Mouse (Mus musculus) testis, adult 2 months (tissue): ENCODE measurements around the gene Cldn34b2. TPM values are rescaled to one million over a fixed set of nuclear protein-coding genes. Genes with fewer than 3 reads are reported as not detected.
"Not testable (repeated sequence)": the region's sequence is repeated elsewhere in the genome, so short reads cannot be mapped to it uniquely, and the experiment has no call there.

ENCODE experiments used
- H3K27ac ChIP-seq: fragments of 200-500 bp; 2 replicates; pipeline ENCODE4 v1.5.1; 2012; ENCODE audit warnings: low read depth, low read length; ENCODE audit not compliant: control insufficient read depth, insufficient read depth
- H3K27me3 ChIP-seq: fragments of 200-500 bp; 2 replicates; pipeline ENCODE4 v1.6.1; 2012; ENCODE audit warnings: mild to moderate bottlenecking, low read length, moderate library complexity; ENCODE audit not compliant: control insufficient read depth, insufficient read depth
- H3K36me3 ChIP-seq: fragments of 200-500 bp; 2 replicates; pipeline ENCODE4 v1.6.1; 2012; ENCODE audit warnings: mild to moderate bottlenecking, low read length; ENCODE audit not compliant: control insufficient read depth, insufficient read depth
- H3K4me1 ChIP-seq: fragments of 200-500 bp; 2 replicates; pipeline ENCODE4 v1.6.1; 2012; ENCODE audit warnings: low read length; ENCODE audit not compliant: control insufficient read depth, insufficient read depth
- H3K4me3 ChIP-seq: fragments of 200-500 bp; 2 replicates; pipeline ENCODE4 v1.5.1; 2012; ENCODE audit warnings: low read depth, mild to moderate bottlenecking, low read length, moderate library complexity, mixed read lengths; ENCODE audit not compliant: control insufficient read depth
- CTCF ChIP-seq: fragments of 200-500 bp; IDR thresholded peaks from 2 replicates; pipeline ENCODE4 v1.5.1; 2012; ENCODE audit warnings: low read depth, mild to moderate bottlenecking, inconsistent platforms, low read length, moderate library complexity; ENCODE audit not compliant: control insufficient read depth, insufficient read depth, insufficient replicate concordance
- POLR2A ChIP-seq: fragments of 200-500 bp; IDR thresholded peaks from 2 replicates; pipeline ENCODE4 v1.6.1; 2012; ENCODE audit warnings: low read depth, mild to moderate bottlenecking, inconsistent platforms, low read length, moderate library complexity; ENCODE audit not compliant: control insufficient read depth
- polyA plus RNA-seq: library from polyadenylated mRNA; depleted of rRNA; stranded (reverse); fragments of >200 nt; gene quantifications from 2 replicates; pipeline ENCODE4 v1.2.3, GENCODE M21; 2012; rRNA removed

Cldn34b2 gene
- polyA plus RNA-seq, 1 experiment: 24.1 TPM

- H3K4me3 ChIP-seq: no peak overlapping the region
- no peak for TF ChIP-seq POLR2A
- TF ChIP-seq CTCF: no peak
- H3K27me3 ChIP-seq: no peaks in the 10 kb centered on the region
- H3K27ac ChIP-seq: no peak overlapping the region
- H3K4me1 ChIP-seq: no peaks in the 10 kb centered on the region
- no peaks in the 10 kb centered on the region for H3K36me3 ChIP-seq
Measured at GRCm38 (mm10) chrX:155166313-155166712, 38.1 kb upstream of the Cldn34b2 start.

GRCm38 (mm10) chrX:155163553-155163952, 35.3 kb upstream of the Cldn34b2 start:
- Histone ChIP-seq H3K27ac (no peak overlapping the region), H3K4me3 (no peak overlapping the region), H3K36me3 (no peaks in the 10 kb centered on the region), H3K27me3 (no peaks in the 10 kb centered on the region), H3K4me1 (no peaks in the 10 kb centered on the region)
- TF ChIP-seq POLR2A (no peak), CTCF (no peak)

GRCm38 (mm10) chrX:155151868-155152267, 23.7 kb upstream of the Cldn34b2 start:
- H3K27me3 ChIP-seq: no peaks in the 10 kb centered on the region
- no peak for TF ChIP-seq CTCF
- TF ChIP-seq POLR2A: no peak
- no peaks in the 10 kb centered on the region for H3K36me3 ChIP-seq
- H3K4me3 ChIP-seq: no peak overlapping the region
- no peak overlapping the region for H3K27ac ChIP-seq
- no peaks in the 10 kb centered on the region for H3K4me1 ChIP-seq

- Histone ChIP-seq H3K4me3 (no peak overlapping the region), H3K27ac (no peak overlapping the region), H3K4me1 (no peaks in the 10 kb centered on the region), H3K27me3 (no peaks in the 10 kb centered on the region), H3K36me3 (no peaks in the 10 kb centered on the region)
- TF ChIP-seq CTCF (no peak), POLR2A (no peak)
Measured at GRCm38 (mm10) chrX:155144718-155145117, 16.5 kb upstream of the Cldn34b2 start.

- Histone ChIP-seq H3K27ac (no peak overlapping the region), H3K4me3 (no peak overlapping the region), H3K4me1 (no peaks in the 10 kb centered on the region), H3K36me3 (no peaks in the 10 kb centered on the region), H3K27me3 (no peaks in the 10 kb centered on the region)
- TF ChIP-seq POLR2A (no peak), CTCF (no peak)
Measured at GRCm38 (mm10) chrX:155098024-155098423, 30.2 kb downstream of the Cldn34b2 start.

GRCm38 (mm10) chrX:155093566-155093965, 34.6 kb downstream of the Cldn34b2 start, which contains the start of gene Magea2:
Magea2 (minus strand) TSS chrX:155093666.
- H3K4me1 ChIP-seq, H3K4me3 ChIP-seq, H3K36me3 ChIP-seq, H3K27me3 ChIP-seq, H3K27ac ChIP-seq: not testable (repeated sequence)

GRCm38 (mm10) chrX:155089693-155090092, 38.5 kb downstream of the Cldn34b2 start, which contains the start of gene Magea1:
Magea1 (minus strand) TSS chrX:155089793.
- H3K27me3 ChIP-seq, H3K4me1 ChIP-seq, H3K4me3 ChIP-seq, H3K27ac ChIP-seq, H3K36me3 ChIP-seq: not testable (repeated sequence)

Other genes starting within 250 kb of the Cldn34b2 start
- gene Cldn34b1, start 238.1 kb downstream of the Cldn34b2 start, polyA plus RNA-seq: 12.9 and 17.2 TPM in 2 replicates
- gene Magea6, start 192.4 kb downstream of the Cldn34b2 start, polyA plus RNA-seq: 0.22 and 0.31 TPM in 2 replicates
- 0.43 and 0.57 TPM in 2 replicates for gene Magea3, start 178.9 kb downstream of the Cldn34b2 start, polyA plus RNA-seq
- 0.69 and 1.2 TPM in 2 replicates for gene Magea8, start 132.6 kb downstream of the Cldn34b2 start, polyA plus RNA-seq
- 0.72 and 0.77 TPM in 2 replicates for gene Magea5, start 65.3 kb downstream of the Cldn34b2 start, polyA plus RNA-seq
- gene Magea1, start 38.6 kb downstream of the Cldn34b2 start, polyA plus RNA-seq: not detected in 2 replicates
- 0.32 and 0.65 TPM in 2 replicates for gene Magea2, start 34.7 kb downstream of the Cldn34b2 start, polyA plus RNA-seq
- gene Sat1, start 88.0 kb upstream of the Cldn34b2 start, polyA plus RNA-seq: 5.3 and 12.0 TPM in 2 replicates
- gene Acot9, start 134.0 kb upstream of the Cldn34b2 start, polyA plus RNA-seq: 23.6 and 24.4 TPM in 2 replicates
- gene Prdx4, start 212.3 kb upstream of the Cldn34b2 start, polyA plus RNA-seq: 133 and 179 TPM in 2 replicates